Mouse (Mus musculus) layer of hippocampus, adult 18-20 months (tissue): ENCODE measurements at regions not wholly inside any gene's neighbourhood (a gene's known extent, or its start where the extent isn't known, plus 50 kb on each side); places are given as distances from the start of the nearest gene placed in this dataset.
A peak's percentile ranks its signal among the peaks of the same experiment; 100 is the strongest.

Experiments used
- DNase-seq, 2 experiments: peaks; one replicate each; pipeline ENCODE4 v3.0.0; 2022; ENCODE audit warnings: low spot score in 2 of 2

DNA sequence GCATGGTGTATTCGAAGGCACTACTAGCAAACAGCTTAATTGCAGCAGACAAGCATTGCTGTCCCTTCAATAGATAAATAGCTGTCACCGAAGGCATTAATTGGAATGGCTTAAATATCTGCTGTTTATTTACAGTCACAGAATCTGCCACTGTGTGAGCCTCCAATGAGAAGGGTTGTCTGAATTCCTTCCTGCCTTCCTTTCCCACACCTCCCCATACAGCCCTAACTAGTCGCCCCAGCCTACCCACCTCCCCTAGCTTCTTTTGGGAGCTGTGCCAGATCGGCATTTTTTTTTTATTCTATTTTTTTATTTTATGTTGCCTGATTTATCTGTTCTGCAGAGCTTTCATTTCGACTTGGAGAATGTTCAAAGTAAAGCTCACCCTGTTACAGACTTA, 575.7 kb downstream of the Gm9195 start:
- no peak for DNase-seq

DNA sequence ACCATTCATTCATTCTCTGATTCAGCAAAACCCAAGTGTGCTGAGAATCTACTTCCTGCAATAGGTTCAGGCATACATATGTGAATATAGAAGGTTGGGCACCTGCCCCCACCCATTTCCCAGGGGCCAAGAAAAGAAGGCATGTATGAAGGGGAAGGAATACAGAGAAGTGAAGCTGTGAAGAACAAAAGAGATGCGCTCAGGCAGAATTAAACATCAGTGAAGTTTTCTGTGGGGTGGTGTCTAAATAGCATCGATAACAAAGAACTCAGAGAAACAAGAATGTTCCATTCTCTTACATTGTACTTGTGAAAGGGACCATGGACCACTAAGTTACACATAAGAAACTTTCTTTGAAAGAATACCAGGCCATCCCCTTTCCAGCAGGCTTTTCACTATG, 580.7 kb downstream of the Gm9195 start:
- DNase-seq = no peak

DNA sequence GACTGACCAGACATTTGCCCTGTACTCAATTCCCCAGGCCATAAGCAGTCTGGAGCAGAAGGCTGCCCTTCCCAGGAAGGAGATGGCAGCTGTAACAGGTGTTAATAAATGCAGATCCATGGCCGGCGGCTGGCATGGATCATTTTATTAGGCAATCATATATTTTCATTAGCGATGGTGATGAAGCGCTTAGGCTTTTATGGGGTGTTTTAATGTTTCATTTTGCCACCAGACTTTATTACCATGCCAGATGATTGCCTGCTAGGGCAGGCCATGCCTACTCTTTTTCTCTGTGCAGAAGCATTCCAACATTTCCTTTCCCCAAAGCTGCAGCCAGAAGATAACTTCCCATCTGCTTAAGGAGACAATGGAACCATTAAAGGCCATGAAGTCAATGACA, 596.2 kb downstream of the Gm9195 start:
- no peak for DNase-seq

DNA sequence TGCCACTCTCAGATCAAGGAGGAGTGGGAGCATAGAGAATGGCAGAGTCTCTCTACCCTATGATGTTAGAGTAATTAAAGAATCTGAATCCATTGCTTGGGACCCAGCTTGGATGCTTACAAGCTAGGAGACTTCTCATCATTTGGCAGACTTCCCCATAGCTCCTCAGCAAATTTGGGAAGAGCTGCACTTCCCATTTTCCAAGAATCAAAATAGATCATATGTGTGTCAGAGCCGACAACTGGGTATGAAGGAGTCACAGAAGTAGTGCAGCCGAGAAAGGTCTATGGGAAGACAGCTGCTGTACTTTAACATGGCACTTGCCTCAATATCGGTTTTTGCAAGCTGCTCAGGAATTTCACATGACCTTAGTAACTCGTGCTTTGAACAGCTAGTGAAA, 596.8 kb downstream of the Gm9195 start:
- DNase-seq = peak in 1 of 2 experiments; percentile 4

DNA sequence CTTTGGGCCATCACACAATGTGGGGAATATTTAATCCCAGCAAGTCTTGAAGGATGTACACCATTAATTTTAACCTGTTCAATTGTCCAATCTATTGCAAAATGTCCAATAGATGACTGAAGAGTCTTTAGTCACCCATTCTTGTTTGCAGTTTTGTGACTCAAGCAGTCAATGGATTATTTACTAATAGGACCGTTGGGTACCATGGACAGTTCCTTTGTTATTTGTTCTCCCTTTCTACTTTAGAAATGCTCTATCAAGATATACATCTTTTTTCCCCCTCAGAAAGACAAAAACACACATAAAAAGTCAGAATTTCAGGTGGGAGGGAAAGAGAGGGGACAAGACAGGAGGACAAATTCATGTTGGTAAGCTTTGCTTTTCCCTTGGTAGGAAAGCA, 598.3 kb downstream of the Gm9195 start:
- no peak for DNase-seq

DNA sequence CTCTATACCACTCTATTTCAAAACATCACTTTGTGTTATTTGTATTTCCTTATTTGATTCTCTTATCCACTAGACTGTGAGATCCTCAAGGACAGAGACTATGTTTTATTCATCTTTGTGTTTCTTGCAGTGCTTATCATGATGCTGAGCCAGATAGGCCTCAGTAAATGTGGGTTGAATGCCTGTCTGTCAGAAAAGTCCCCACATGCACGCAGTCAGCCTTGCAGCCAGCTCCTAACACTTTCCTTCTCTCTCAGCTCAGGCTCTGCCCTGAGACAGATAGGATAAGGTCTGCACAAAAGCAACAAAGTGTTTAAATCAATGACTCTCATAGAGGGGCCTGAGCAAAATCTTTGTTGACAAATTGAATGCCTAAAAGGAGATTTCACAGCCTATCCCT, 600.0 kb downstream of the Gm9195 start:
- DNase-seq = no peak

DNA sequence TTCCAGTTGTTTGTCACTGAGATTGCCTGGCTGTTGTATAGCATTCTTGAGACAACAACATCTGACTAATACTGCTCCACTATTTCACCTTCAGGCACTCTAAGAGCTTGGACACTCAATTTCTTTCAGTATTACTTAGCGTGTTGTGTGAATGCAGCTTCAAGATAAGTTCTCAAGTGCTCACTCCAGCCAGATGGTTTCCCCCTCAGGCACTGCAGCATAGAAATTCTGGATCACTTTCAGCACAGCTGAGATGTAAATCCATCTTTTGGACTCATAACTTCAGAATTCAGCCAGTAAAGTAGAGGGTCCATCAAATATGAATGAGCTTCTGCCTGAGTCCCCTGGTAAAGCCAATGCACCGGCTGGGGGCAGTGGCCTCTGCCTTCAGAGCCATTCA, 608.8 kb downstream of the Gm9195 start:
- DNase-seq = no peak

DNA sequence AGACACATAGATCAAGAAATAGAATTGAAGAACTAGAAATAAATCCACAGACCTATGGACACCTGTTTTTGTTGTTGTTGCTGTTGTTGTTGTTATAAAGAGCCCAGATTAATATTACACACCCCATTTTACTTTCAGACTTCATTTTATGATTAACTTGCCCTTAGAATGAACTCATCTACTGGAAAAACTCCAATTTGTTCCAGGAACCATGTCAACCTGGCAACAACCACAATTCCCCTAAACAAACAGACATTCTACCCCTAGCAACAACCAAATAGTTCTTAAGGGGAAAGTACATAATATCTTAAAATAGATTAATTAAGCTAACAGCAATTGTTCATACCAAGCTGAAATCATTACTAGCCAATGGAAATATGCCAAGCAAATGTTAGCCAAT, 646.1 kb downstream of the Gm9195 start:
- peak in 1 of 2 experiments; percentile 2 for DNase-seq

DNA sequence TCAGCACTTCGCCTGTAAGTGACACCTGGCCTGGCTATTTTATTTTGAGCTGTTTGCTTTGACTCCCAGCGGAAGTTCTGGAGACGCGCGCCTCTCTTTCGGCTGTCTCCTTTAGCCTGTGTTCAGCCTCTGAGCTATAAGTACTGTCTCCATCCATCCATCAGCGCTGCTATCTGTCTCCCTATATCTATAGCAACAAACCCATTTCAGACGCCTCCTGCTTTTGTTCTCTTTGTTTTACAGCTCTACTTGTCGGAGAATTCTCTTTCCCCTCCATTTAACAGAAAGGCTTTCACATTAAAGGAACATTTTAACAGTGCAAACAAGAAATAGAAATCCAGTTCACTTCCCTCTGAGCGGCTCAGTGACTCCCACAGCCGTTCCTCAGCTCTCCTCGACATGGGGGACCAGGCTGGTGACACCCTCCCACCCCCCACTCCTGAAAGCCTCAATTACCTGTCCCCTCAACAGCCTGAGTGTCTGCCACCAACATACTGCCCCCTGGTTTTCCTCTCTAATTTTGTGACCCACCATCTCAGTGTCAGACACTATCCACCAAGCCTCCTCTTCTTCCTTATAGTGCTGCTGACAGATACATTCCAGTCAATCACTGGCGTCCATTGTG, 682.7 kb downstream of the Gm9195 start:
- no peak for DNase-seq

DNA sequence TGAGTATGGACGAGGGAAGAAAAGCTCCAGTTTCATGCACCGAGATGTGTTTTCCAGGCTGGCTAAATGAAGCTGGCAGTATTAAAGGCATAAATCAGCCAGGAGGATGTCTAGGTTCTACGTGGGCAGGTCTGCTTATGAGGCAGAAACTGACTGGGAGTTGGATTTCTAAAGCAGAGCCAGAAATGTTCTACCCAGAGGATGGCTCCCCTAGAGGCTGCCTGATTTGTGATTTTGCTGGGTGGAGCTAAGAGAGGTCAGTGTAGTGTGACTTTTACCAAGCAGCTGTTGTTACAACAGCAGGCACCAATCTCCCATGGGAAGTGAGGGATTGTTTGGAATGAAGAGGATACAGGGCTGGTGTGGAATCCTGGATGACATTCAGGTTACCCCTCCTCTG, 686.0 kb downstream of the Gm9195 start:
- peak in 1 of 2 experiments; percentile 46 for DNase-seq

DNA sequence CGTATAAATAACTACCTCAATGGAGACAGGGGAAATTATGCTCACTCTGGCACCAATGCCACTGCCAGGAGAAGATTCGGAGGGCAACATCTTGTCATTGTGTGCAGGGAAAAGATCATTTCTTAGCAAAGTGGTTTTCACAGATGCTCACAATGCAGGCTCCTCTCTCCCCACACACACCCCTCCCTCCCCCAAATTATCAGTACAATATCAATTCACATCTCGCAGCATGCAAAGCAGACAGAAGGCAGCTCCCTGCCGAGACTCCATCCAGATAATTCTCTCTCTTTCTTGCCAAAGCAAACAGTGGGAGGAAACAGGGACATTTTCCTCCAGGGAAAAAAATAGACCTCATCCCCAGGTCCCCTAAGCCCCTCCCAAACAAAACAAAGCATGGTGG, 691.8 kb downstream of the Gm9195 start:
- peak; percentile 45 to 78 for DNase-seq

DNA sequence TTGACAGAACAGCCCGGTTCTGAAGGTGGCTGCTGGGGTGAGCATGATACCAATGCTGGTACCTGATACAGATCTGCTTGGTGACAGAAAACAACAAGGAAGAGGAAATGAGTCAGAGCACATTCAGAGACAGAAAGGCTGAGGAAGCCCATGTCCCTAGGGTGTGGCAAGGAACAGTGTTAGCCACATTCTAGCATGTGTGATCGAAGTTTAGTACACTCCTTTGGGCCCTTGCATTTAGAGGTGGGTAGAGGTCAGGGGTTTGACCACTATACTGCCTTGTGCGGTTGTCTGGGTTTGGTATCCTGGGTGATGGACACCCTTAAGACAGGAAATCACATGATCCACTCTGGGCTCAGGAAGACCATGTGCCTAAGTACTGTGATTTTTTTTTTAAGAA, 695.9 kb downstream of the Gm9195 start:
- no peak for DNase-seq

DNA sequence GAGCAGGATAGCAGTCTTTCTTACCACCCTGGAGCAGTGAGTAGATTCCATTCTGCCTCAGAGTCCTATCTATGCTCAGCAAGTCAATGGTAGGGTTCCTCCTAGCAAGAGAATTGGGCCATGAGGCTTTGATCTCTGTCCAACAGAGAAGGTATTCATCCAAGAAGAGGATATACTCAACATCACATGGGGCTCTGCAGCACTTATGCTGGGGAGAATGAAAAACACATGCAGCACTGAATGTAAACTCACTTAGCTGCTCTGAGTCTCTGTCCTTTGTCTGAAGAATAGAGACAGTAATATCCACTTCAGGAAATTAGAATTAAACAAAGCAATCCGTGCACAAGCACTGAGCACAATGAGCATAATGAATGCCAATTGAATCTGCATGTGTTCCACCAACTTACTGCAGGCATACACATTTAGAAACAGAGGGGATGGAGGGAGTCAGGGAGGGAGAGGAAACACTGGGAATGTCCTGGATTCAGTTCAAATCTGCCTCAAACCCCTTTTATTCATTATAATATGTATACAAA, 714.6 kb downstream of the Gm9195 start:
- peak in 1 of 2 experiments; percentile 9 for DNase-seq

DNA sequence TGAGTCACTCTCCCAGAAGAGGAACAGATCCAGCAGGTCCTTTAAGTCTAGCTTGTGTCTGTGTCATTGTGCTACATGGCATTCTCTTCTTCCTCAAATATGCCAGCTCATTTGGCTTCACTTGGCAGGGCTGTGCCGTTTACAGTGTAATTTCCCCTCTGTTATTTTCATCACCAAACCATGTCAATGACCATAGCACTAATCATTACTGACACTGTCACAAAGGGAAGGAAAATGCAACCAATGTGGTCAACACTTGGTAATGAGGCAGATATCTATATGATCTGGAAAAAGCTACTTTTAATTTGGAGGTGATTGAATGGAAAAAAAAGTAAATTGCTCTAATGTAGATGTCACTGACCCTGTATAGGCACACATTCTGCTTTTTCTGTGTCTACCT, 724.8 kb downstream of the Gm9195 start:
- no peak for DNase-seq

DNA sequence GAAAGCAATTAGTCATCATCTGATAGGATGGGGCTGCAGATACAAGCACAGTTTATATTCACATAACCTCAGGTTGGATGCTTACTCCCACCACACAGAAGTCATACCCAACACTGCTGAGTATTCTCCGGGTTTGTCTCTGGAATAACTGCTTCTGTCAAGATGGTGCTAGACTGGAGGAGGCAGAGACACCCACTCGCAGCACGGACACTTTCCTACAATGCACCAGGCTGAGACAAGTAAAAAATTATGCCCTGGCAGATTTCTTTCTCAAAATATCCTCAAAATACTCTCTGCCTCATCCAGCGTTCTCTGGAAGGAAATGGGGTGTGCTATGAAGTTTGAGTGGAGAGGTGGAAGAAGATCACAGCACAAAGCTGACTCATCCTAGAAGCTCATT, 763.1 kb downstream of the Gm9195 start:
- DNase-seq = peak; percentile 5 to 51

DNA sequence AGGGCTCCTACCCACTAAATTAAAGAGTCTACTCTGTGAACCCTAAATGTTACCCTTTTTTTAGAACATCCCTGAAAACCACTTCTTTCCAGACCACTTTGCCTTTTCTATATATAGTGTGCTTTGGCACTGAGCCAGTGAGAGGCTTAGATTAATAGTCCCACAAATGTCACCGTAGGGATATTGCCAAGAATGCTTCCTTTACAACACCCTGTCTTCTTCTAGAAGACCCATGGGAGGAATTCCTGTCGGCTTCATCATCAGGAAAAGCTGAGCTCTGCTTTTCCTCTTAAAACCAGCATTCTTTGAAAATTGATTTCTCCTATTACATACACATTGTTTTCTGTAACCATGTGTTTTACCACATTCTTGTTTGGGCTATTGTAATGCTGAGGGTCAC, 768.1 kb downstream of the Gm9195 start:
- DNase-seq = no peak

DNA sequence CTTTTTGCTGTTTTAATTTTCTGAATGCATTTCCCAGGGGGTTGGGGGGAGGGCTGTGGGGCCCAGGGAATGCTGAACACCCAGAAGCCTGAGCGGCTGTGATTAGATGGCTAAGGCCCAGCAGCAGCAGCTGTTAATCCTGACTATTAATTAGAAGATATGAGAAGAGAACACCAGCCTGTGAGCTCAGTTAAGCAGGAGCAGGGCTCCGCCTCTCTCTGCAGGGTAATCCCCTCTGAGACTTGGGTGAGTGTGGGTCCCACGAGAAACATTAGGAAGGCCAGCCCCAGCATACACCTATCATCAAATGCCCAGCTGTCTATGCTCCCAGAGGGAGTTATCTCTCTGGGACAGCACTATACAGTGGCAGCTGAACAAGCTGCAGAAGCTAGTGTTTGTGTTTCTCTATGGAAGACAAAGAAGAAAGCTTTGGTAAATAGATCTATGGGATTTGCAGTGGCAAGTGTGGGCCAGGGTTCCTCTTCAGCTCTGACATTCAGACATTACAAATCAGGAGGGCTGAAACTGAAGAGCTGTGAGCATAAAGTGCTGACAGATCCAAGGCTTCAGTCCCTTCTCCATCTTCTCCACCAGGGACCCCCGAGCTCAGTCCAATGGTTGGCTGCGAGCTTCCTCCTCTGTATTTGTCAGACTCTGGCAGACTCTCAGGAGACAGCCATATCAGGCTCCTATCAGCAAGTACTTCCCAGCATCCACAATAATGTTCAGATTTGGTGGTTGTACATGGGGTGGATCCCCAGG, 781.9 kb downstream of the Gm9195 start:
- no peak for DNase-seq

DNA sequence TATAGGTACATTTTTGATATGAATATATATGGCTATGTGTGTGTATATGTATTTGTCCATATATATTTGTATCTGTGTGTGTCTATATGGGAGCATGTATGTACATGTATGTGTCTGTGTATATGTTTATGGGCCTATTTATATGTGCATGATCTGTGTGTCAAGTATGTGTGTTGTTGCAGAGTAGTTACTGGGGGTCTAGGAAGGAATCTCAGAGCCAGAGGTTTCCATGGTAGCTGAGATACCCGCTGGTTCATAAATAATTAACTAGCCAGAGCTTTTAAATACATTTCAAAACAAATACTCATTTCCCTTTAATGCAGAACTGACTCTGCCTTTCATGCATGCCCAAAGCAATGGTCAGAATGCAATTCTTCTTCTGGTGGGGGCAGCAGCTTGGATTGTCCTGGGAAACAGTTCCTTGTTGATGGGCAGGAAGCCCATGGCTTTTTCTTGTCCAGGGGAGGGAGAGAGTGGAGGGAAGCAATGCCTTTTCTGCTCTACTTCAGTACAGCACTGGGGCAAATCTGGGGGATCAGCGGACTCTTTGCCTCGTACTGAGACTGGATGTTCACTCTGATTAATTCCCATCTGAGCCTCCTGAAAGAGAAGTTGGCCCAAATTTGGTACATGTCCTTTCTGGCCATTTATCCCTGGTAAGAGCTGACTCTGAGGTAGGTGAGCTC, 798.7 kb downstream of the Gm9195 start:
- no peak for DNase-seq

DNA sequence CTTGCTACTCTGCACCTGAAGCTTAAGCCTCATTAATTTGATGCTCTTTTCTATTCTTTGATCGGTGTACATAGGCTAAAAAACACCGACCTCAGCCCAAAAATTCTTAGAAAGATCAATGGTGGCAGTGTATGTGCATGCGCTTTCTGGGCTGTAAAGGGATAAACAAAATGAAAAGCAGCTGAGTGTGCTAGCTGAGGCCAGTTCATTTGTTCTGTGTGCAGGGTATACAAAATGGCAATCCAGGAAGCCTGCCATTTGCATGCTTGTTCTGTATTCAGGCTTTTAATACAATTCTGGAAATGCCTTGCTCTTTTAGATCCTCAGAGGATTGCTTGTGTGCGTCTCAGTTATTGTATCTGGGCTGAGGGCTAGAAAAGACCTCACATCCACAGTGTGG, 817.1 kb downstream of the Gm9195 start:
- no peak for DNase-seq

DNA sequence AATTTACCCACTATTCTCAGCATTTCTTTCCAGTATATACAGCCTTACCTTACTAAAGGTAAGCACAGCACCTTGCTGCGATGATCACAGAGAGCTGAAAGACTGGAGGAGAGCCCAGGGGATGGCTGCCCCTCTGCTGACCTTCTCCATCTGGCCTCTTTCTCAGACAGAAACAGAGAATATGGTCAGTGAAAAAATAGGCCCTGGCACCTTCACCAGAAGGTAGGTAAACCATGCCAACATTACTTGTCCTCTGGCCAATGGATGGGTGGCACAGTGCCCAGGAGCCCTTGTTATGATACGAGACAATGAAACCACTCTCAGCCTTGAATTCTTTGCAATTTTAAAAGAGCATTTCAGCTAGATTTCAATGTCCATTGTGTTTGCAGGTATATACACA, 817.8 kb downstream of the Gm9195 start:
- peak; percentile 5 to 6 for DNase-seq

DNA sequence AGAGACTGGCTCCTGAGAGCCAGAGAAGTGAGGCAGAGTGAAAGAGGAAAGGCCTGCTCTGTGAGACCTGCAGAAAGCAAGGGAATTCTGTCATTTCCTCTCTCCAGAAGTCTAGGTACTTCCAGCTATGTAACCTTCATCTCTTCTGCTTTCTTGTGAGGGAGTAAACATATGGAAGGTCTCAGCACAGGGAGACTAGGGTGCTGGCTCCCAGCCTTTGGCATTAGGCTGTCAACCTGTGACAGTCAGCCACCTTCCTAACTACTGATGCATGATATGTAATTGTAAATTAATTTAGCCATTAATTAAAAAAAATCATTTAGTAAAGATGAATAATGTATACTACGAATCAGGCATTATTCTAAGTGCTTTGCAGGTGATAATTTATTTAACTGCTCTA, 819.2 kb downstream of the Gm9195 start:
- no peak for DNase-seq

DNA sequence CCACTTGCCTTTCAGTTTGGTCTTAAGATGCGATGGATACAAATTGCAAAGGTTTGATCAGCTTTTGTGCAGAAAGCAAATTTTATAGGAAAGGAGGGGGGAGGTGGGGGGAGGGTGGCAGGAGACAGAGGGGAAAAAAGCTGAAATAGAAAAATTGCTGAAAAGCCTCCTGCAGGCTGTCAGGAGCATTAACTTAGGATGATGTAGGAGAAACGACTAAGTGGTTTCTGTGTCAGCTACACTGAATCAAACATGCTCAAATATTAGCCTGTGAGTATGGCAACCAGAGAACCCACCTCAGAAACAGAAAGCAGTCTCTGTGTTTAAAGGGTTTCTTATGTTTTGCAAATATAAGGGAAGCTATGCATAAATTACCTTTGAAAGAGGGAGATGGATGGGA, 819.6 kb downstream of the Gm9195 start:
- no peak for DNase-seq
